Mouse (Mus musculus): ENCODE measurements around the gene Umad1. TPM values are rescaled to one million over a fixed set of nuclear protein-coding genes. Genes with fewer than 3 reads are reported as not detected.

Gene Umad1
- polyA plus RNA-seq, 1 experiment from 2014 or later, result 57.4 TPM

DNA sequence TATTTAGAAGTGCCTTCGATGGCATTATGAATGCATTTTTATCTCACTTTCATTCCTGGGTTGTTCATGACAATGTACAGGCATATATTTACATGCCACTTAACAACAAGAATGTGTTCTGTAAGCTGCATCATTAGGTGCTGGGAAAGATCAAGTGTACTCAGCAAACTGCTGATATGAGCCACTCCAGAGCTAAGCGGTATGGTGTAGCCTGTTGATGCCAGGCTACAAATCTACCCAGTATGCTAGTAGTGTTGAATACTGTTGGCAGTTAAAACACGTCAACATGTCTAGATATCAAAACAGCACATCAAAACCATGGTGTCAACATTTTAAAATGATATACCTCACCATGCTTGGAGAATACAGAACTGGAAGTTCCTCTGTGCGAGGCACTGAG lies 150.8 kb downstream of the Umad1 start:
- Histone ChIP-seq H3K27ac (replicated peaks) (no peak overlapping the region), H3K9me3 (no peaks in the 10 kb centered on the region), H3K4me2 (no peak overlapping the region), H3K4me3 (no peak overlapping the region), H3K27me3 (no peaks in the 10 kb centered on the region), H3K9ac (no peak overlapping the region), H3K36me3 (no peaks in the 10 kb centered on the region), H3K4me1 (replicated peaks) (peaks cover 11% of the 10 kb centered on the region; the same call in 1 of the 2 replicates)
- 86% methylated on average over 4 of the region's 4 CpGs for WGBS
- ATAC-seq (ENCODE audit: low FRiP score, low read depth), result no peak

DNA sequence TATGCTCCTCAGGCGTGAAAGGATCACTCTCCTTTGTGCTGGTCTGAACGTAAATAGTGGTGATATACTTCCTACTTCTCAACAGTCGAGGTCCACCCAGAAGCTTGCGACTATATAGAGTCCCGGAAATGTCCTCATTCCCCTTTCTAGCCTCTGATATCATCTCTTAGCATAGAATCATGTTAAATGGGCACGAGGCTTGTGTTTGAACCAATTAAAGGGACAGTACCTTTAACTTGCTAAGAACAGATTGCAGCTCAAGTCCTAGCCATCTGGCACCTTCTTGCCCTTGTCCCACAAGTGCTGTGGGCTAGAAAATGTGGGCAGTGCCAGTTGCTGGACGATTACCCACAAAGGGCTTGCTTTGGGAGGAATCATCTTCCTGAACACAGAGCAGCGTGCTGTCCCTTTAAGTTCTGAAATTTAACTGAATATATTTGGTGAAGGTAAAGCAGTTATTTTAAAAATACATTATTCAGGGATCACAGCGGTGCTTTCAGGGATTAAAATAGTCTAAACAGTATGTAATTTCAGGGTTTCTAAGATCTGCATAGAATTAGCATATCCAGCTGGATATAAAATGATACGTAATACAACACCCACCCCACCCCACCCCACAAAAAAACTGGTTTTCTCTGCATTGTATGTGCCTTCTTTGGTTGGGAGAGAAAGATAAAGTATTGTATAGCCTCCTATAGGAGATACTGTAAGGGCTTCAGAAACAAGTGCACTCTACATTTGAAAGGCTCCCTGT lies 153.9 kb downstream of the Umad1 start:
- 59% methylated on average over 10 of the region's 10 CpGs for WGBS
- ATAC-seq (ENCODE audit: low FRiP score, low read depth), result 0 out of 2 replicates have a peak, but pooled peaks have one; percentile 39
- no peak overlapping the region; the same call in 1 of the 2 replicates for H3K27ac ChIP-seq (replicated peaks)

DNA sequence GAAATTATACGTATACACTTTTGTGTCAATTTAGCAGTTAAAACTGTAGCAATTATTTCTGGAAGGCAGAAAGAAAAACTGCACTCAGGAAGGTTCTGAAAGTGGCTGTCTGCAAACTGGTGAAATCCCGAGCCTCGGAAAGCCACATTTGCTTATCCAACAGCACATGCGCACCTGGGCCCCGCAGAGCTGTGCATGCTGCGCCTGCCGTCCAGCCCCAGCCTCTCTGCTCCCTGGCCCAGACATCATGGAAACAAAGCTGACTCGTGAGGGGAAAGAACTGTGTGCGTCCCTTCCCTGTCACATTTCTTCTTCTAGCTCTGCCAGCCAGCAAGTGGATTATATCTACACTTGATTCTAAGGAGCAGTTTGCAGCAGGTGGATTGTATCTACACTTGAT lies 154.9 kb downstream of the Umad1 start:
- Histone ChIP-seq H3K9ac (no peak overlapping the region), H3K27ac (replicated peaks) (peak overlapping the region; percentile 63; the same call in 1 of the 2 replicates), H3K4me2 (peak overlapping the region; percentile 29), H3K27me3 (no peaks in the 10 kb centered on the region), H3K36me3 (no peaks in the 10 kb centered on the region), H3K4me1 (replicated peaks) (peaks cover 11% of the 10 kb centered on the region; the same call in 1 of the 2 replicates), H3K4me3 (peak overlapping the region; percentile 25), H3K9me3 (no peaks in the 10 kb centered on the region)
- no peak for ATAC-seq (ENCODE audit: low FRiP score, low read depth)
- WGBS, result 55% methylated on average over 9 of the region's 9 CpGs

More for the DNA sequence above, 153.9 kb downstream of the Umad1 start:
- Histone ChIP-seq H3K4me3 (no peak overlapping the region), H3K27me3 (no peaks in the 10 kb centered on the region), H3K9me3 (no peaks in the 10 kb centered on the region), H3K36me3 (no peaks in the 10 kb centered on the region), H3K4me1 (replicated peaks) (peaks cover 11% of the 10 kb centered on the region; the same call in 1 of the 2 replicates), H3K9ac (no peak overlapping the region), H3K4me2 (no peak overlapping the region)

DNA sequence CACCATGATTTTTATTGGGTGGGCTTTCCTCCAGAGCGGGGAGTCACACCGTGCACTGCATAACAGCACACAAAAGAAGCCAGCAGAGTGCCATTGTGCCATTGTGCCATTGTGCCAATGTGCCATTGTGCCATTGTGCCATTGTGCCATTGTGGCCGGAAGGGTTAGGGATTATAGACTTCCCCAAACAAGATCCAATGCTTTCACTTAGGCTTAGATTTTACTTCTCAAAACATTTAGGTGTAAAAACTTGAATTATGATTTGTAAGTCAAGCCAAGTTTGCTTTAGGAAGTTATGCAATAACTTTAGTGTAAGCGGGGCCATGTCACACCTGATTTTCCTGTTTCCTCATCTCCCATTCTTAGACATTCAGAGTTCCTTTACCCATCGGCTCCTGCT lies 156.7 kb downstream of the Umad1 start:
- no peaks in the 10 kb centered on the region for H3K27me3 ChIP-seq
- WGBS, result 61% methylated on average over 5 of the region's 5 CpGs
- no peak overlapping the region for H3K27ac ChIP-seq (replicated peaks)
- H3K4me3 ChIP-seq, result no peak overlapping the region
- ATAC-seq (ENCODE audit: low FRiP score, low read depth), result no peak
- no peak overlapping the region for H3K4me2 ChIP-seq
- no peaks in the 10 kb centered on the region for H3K36me3 ChIP-seq
- H3K9ac ChIP-seq, result no peak overlapping the region
- H3K9me3 ChIP-seq, result no peaks in the 10 kb centered on the region
- peaks cover 11% of the 10 kb centered on the region; the same call in 1 of the 2 replicates for H3K4me1 ChIP-seq (replicated peaks)

DNA sequence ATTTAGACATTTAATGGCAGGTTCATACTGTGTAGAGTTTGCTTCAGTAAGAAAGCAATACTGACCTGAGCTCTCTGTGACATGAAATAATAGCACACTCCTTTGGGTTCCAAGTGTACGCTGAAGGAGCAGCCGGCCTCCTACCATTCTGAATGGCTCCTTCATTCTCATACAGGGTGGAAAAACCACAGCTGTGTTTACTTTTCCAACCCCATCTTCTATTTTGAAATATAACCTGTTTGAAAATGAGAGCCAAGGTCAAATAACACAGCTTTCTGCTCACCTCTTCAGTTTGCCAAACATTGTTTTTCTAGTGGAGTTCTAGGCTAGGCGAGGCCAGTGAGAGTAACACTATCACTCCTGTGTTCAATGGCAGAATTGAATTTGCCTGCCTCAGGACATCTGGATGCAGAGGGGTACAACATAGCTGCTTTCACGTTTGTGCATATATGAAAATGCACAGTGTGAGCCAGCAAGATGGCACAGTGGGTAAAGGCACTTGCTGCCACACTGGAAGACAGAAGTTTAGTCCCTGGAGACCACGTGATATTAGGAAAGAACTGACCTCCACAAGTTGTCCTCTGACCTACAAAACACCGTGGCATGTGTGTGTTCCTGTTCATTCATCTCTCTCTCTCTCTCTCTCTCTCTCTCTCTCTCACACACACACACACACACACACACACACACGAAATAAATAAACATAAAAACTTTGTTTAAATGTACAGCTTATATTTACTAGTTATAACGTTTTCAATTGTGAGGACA lies 157.9 kb downstream of the Umad1 start:
- H3K36me3 ChIP-seq, result no peaks in the 10 kb centered on the region
- H3K27ac ChIP-seq (replicated peaks), result no peak overlapping the region
- H3K9ac ChIP-seq, result no peak overlapping the region
- WGBS, result 81% methylated on average over 8 of the region's 8 CpGs
- no peak overlapping the region for H3K4me2 ChIP-seq
- H3K4me3 ChIP-seq, result no peak overlapping the region
- no peaks in the 10 kb centered on the region for H3K27me3 ChIP-seq
- H3K4me1 ChIP-seq (replicated peaks), result peaks cover 17% of the 10 kb centered on the region
- no peak for ATAC-seq (ENCODE audit: low FRiP score, low read depth)
- no peaks in the 10 kb centered on the region for H3K9me3 ChIP-seq

DNA sequence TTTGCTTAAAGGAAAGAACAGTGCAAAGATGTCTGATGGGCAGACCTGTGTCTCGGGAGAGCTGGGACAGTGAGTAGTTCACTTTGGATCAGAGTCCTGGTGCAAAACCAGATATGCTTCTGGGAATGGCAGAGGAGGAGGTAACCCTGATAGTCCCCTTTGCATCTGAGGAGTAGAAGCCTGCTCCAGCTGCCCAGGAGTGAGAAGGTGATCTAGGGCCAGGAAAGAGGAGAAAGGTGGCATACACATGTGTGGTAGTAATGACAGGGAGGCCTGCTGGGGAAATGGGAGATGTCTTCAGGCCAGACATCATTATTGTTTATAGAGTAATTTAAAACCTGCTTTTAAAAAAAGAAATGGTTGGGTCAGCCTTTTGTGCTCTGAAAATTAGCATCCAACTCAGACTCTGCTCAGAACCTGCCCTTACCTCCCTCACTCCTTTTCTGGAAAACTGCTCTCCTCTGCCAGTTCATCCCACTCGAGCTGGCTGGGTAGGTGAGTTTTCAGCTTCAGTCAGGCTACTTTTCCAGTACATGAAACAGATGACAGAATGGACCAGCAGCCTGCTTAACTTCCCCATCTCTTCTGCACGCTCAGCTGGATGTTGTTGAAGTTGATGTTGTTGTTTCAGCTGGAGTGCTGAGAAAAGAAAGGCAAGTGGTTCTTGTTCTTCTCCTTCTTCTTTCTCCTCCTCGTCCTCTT lies 160.5 kb downstream of the Umad1 start:
- Histone ChIP-seq H3K27me3 (no peaks in the 10 kb centered on the region), H3K36me3 (no peaks in the 10 kb centered on the region), H3K4me1 (replicated peaks) (peaks cover 14% of the 10 kb centered on the region), H3K9me3 (no peaks in the 10 kb centered on the region), H3K27ac (replicated peaks) (no peak overlapping the region), H3K4me2 (no peak overlapping the region), H3K9ac (no peak overlapping the region), H3K4me3 (no peak overlapping the region)
- ATAC-seq (ENCODE audit: low FRiP score, low read depth), result no peak
- 78% methylated on average over 4 of the region's 4 CpGs for WGBS

DNA sequence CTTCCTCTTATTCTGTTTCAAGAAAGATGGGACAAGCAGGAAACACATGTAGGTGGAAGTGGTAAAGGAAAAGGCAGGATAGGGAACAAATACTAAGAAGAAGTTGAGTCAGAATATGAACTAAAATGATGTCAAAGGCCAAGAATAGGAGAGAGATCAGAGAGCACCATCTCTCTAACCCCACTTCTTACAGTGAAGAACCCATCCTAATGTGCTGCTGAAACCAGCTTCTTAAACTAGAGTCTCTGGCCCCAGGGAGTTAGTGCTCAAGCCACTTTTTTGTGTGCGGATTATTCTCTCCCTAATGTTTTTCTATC lies 161.1 kb downstream of the Umad1 start:
- Histone ChIP-seq H3K9me3 (no peaks in the 10 kb centered on the region), H3K9ac (no peak overlapping the region), H3K4me2 (no peak overlapping the region), H3K4me1 (replicated peaks) (peaks cover 14% of the 10 kb centered on the region), H3K27me3 (no peaks in the 10 kb centered on the region), H3K4me3 (no peak overlapping the region), H3K36me3 (no peaks in the 10 kb centered on the region), H3K27ac (replicated peaks) (no peak overlapping the region)
- 83% methylated on average over 1 of the region's 1 CpGs for WGBS
- no peak for ATAC-seq (ENCODE audit: low FRiP score, low read depth)

DNA sequence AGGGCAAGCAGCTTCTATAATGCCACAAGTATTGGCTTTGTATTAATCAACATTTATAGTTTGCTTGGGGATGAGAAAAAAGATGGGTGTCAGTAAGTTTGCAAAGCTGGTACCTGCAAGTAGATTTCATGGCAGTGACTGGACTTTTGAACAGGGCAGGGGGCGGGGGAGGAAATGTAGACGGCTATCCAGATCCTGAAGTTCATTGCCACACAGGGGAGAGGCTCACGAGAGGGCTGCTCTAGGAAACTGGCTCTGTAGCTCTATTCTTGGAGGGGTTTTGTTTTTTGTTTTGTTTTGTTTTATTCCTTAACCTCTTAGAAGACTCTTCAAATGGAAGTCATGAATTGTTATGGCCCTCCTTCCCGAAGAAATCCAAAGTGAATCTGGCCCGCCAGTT lies 162.3 kb downstream of the Umad1 start:
- Histone ChIP-seq H3K9me3 (no peaks in the 10 kb centered on the region), H3K4me3 (no peak overlapping the region), H3K4me2 (no peak overlapping the region), H3K4me1 (replicated peaks) (peaks cover 14% of the 10 kb centered on the region), H3K36me3 (no peaks in the 10 kb centered on the region), H3K9ac (no peak overlapping the region), H3K27ac (replicated peaks) (peak overlapping the region; percentile 57; the same call in 1 of the 2 replicates), H3K27me3 (no peaks in the 10 kb centered on the region)
- ATAC-seq (ENCODE audit: low FRiP score, low read depth), result no peak
- WGBS, result 73% methylated on average over 5 of the region's 5 CpGs

DNA sequence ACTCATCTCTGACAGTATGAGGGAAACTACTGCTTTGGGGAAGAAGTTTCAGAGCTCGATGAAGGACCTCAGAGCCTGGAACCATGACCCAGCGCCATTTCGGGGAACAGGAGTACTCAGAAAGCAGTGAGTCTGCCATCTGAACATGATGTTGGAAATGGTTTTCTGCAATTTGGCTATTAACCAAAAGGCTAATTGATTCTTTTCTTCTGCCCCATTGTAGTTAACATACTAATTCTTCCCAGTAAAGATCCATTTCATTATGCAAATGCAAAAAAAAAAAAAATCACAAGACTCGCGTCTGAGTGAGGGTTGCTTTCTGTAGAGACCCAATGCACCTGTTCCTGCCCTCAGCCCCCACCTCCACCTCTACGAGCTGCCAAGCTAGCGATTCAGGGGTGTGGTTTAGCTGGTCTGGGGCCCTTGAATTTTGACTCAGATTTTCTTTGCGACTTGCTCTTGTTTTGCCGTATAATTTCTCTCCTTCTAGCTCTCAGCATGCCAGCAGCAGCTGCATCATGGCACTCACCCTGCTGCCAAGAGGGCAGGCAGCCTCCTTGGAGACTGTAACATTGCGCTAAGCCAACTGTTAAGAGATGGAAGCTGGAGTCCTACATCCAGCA lies 163.0 kb downstream of the Umad1 start:
- no peaks in the 10 kb centered on the region for H3K27me3 ChIP-seq
- peak; percentile 75 for ATAC-seq (ENCODE audit: low FRiP score, low read depth)
- H3K4me3 ChIP-seq, result no peak overlapping the region
- H3K36me3 ChIP-seq, result no peaks in the 10 kb centered on the region
- peak overlapping the region; percentile 24; the same call in 1 of the 2 replicates for H3K4me2 ChIP-seq
- H3K4me1 ChIP-seq (replicated peaks), result peaks cover 14% of the 10 kb centered on the region
- H3K9me3 ChIP-seq, result no peaks in the 10 kb centered on the region
- no peak overlapping the region for H3K9ac ChIP-seq
- peak overlapping the region; percentile 57; the same call in 1 of the 2 replicates for H3K27ac ChIP-seq (replicated peaks)
- 41% methylated on average over 10 of the region's 10 CpGs for WGBS

DNA sequence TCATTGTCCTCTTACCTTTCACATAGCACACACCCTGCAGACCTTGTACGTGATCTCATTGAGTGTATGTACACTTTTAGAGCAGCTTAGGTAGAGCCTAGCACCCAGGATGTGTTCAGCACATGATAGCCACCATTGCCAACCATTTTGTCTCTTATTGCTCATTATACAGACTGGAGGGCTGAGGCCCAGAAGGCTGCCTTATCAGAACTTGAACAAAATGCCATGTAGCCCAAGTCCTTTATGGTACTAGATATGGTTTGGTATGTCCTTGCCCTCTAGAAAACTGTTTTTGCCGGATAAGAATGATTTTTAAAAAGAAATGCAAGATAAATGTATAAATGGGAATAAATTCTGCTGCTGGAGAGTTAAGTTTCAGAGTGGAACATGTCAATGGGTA lies 164.1 kb downstream of the Umad1 start:
- Histone ChIP-seq H3K36me3 (no peaks in the 10 kb centered on the region), H3K9me3 (no peaks in the 10 kb centered on the region), H3K27me3 (no peaks in the 10 kb centered on the region), H3K4me3 (no peak overlapping the region), H3K27ac (replicated peaks) (no peak overlapping the region), H3K4me2 (no peak overlapping the region), H3K4me1 (replicated peaks) (peaks cover 14% of the 10 kb centered on the region), H3K9ac (no peak overlapping the region)
- ATAC-seq (ENCODE audit: low FRiP score, low read depth), result no peak
- 81% methylated on average over 2 of the region's 2 CpGs for WGBS

DNA sequence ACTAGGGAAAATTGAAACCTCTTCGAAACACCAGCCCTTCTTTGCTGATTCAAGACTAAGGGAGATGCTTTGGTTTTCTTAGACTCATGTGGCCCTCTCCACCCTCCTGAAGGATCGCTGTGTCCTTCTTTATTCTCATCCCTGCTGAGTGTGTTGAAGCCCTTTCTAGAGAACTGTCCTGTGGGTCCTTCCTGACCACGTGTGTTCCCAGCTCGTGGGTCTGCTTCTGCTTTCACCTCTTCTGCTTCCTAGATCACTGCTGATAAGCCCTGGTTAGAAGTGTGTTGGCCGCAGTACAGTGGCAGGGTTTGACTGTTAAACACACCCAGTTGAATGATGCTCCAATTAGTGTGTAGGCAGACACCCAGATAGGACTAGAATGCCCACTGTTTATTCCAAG lies 168.6 kb downstream of the Umad1 start:
- ATAC-seq (ENCODE audit: low FRiP score, low read depth), result no peak; the same call in 1 of the 2 replicates
- no peak overlapping the region for H3K4me2 ChIP-seq
- peaks cover under 1% of the 10 kb centered on the region for H3K4me1 ChIP-seq (replicated peaks)
- H3K9me3 ChIP-seq, result no peaks in the 10 kb centered on the region
- H3K4me3 ChIP-seq, result no peak overlapping the region
- H3K9ac ChIP-seq, result no peak overlapping the region
- no peak overlapping the region for H3K27ac ChIP-seq (replicated peaks)
- no peaks in the 10 kb centered on the region for H3K27me3 ChIP-seq
- 85% methylated on average over 5 of the region's 5 CpGs for WGBS
- no peaks in the 10 kb centered on the region for H3K36me3 ChIP-seq
